Mouse (Mus musculus) retina, embryonic 14.5 days (tissue): ENCODE results near the gene Foxn1.

ENCODE experiments used
- DNase-seq: peaks from one replicate; pipeline ENCODE4 v3.0.0-alpha.2; 2015; ENCODE audit warnings: low spot score

The Foxn1 gene

GRCm38 (mm10) chr11:78400936-78401335 is 14.6 kb upstream of the Foxn1 start:
- DNase-seq, result no peak

- DNase-seq, result peak; percentile 89
These were observed 13.3 kb upstream of the Foxn1 start for GRCm38 (mm10) chr11:78399680-78400079.

GRCm38 (mm10) chr11:78398212-78398611 is 11.9 kb upstream of the Foxn1 start:
- DNase-seq, result peak; percentile 37

GRCm38 (mm10) chr11:78397397-78397796 is 11.0 kb upstream of the Foxn1 start:
- DNase-seq, result peak; percentile 82

GRCm38 (mm10) chr11:78396950-78397349 is 10.6 kb upstream of the Foxn1 start:
- no peak for DNase-seq

GRCm38 (mm10) chr11:78392728-78393127 is 6.4 kb upstream of the Foxn1 start:
- DNase-seq, result no peak

GRCm38 (mm10) chr11:78385776-78386175 is 582 bp downstream of the Foxn1 start:
- no peak for DNase-seq

GRCm38 (mm10) chr11:78382701-78383100 is 3.7 kb downstream of the Foxn1 start:
- DNase-seq, result no peak

GRCm38 (mm10) chr11:78382286-78382685 is 4.1 kb downstream of the Foxn1 start:
- no peak for DNase-seq

- no peak for DNase-seq
These were observed 5.4 kb downstream of the Foxn1 start for GRCm38 (mm10) chr11:78380996-78381395.

GRCm38 (mm10) chr11:78380351-78380750 is 6.0 kb downstream of the Foxn1 start:
- DNase-seq, result no peak

- DNase-seq, result no peak
These were observed 8.7 kb downstream of the Foxn1 start for GRCm38 (mm10) chr11:78377549-78378159.

- no peak for DNase-seq
These were observed 12.2 kb downstream of the Foxn1 start for GRCm38 (mm10) chr11:78374147-78374546.

GRCm38 (mm10) chr11:78372610-78373009 is 13.7 kb downstream of the Foxn1 start:
- DNase-seq, result peak; percentile 18

GRCm38 (mm10) chr11:78372166-78372565 is 14.2 kb downstream of the Foxn1 start:
- DNase-seq, result no peak

- DNase-seq, result no peak
These were observed 14.6 kb downstream of the Foxn1 start for GRCm38 (mm10) chr11:78371711-78372110.

GRCm38 (mm10) chr11:78370389-78370788 is 16.0 kb downstream of the Foxn1 start:
- no peak for DNase-seq

- DNase-seq, result no peak
These were observed 18.7 kb downstream of the Foxn1 start for GRCm38 (mm10) chr11:78367456-78368225.

- DNase-seq, result no peak
These were observed 22.3 kb downstream of the Foxn1 start for GRCm38 (mm10) chr11:78364103-78364502.

- no peak for DNase-seq
These were observed 22.9 kb downstream of the Foxn1 start for GRCm38 (mm10) chr11:78363309-78364007.

GRCm38 (mm10) chr11:78360789-78361131 is 25.6 kb downstream of the Foxn1 start:
- DNase-seq, result no peak

GRCm38 (mm10) chr11:78360125-78360788 is 26.1 kb downstream of the Foxn1 start:
- peak; percentile 89 for DNase-seq
